Mouse (Mus musculus) stomach, postnatal 0 days (tissue): ENCODE results near the gene Shisal2a. TPM values are rescaled to one million over a fixed set of nuclear protein-coding genes. Genes with fewer than 3 reads are reported as not detected.

Source experiments
- ATAC-seq: fragments of 200-750 bp; cut with Nextera tagmentation; 2 replicates; pipeline ENCODE4 v1.8.0; 2017; ENCODE audit not compliant: low FRiP score, low TSS enrichment
- DNase-seq: peaks from one replicate; pipeline ENCODE4 v3.0.0-alpha.2; 2016; ENCODE audit warnings: low spot score
- H3K27ac ChIP-seq: fragments of 300-500 bp; sonication (generic); replicated peaks from 2 replicates; pipeline ENCODE4 v1.5.1; 2014; ENCODE audit warnings: mild to moderate bottlenecking, control low read depth
- H3K27me3 ChIP-seq: fragments of 300-500 bp; sonication (generic); 2 replicates; pipeline ENCODE4 v1.6.1; 2014; ENCODE audit warnings: low read length; ENCODE audit not compliant: control insufficient read depth, insufficient read depth
- H3K36me3 ChIP-seq: fragments of 300-500 bp; sonication (generic); 2 replicates; pipeline ENCODE4 v1.6.1; 2014; ENCODE audit warnings: low read length, mixed read lengths; ENCODE audit not compliant: control insufficient read depth, insufficient read depth
- H3K4me1 ChIP-seq: fragments of 300-500 bp; sonication (generic); replicated peaks from 2 replicates; pipeline ENCODE4 v1.6.1; 2014; ENCODE audit warnings: antibody characterized with exemption; ENCODE audit not compliant: control insufficient read depth, insufficient read depth
- H3K4me2 ChIP-seq: fragments of 300-500 bp; sonication (generic); replicated peaks from 2 replicates; pipeline ENCODE4 v1.6.1; 2014; ENCODE audit warnings: low read depth, mild to moderate bottlenecking, control low read depth, moderate library complexity
- H3K4me3 ChIP-seq: fragments of 300-500 bp; sonication (generic); 2 replicates; pipeline ENCODE4 v1.5.1; 2014; ENCODE audit warnings: low read depth, low read length, control low read depth
- H3K9ac ChIP-seq: fragments of 300-500 bp; sonication (generic); 2 replicates; pipeline ENCODE4 v1.6.1; 2014; ENCODE audit warnings: mild to moderate bottlenecking, low read length, control low read depth, mixed read lengths
- H3K9me3 ChIP-seq: fragments of 300-500 bp; sonication (generic); 2 replicates; pipeline ENCODE4 v1.6.1; 2016; ENCODE audit warnings: low read length; ENCODE audit not compliant: control insufficient read depth
- CTCF ChIP-seq: IDR thresholded peaks from 2 replicates; pipeline ENCODE4 v1.5.1; 2016; ENCODE audit warnings: antibody characterized with exemption, low read depth, mild to moderate bottlenecking, moderate library complexity
- EP300 ChIP-seq: optimal IDR thresholded peaks from 2 replicates; pipeline ENCODE3; 2016; ENCODE audit warnings: antibody characterized with exemption
- WGBS: fragments of 180-500 bp; shearing (Covaris S2); extraction: QIAGEN DNeasy Blood & Tissue Kit; methylation state at CpG from one replicate; pipeline ENCODE4 v1.1.7; 2014; 5-methylcytosine and 5-hydroxymethylcytosine counted together
- polyA plus RNA-seq: library from polyadenylated mRNA; unstranded; fragments of >200 nt; fragmentation: Nextera tagmentation; extraction: Ambion mirVana; gene quantifications from 2 replicates; pipeline ENCODE4 v1.2.1, GENCODE M21; 2015

Shisal2a gene
- polyA plus RNA-seq, 1 experiment from 2014 or later, result 4.9 TPM

DNA sequence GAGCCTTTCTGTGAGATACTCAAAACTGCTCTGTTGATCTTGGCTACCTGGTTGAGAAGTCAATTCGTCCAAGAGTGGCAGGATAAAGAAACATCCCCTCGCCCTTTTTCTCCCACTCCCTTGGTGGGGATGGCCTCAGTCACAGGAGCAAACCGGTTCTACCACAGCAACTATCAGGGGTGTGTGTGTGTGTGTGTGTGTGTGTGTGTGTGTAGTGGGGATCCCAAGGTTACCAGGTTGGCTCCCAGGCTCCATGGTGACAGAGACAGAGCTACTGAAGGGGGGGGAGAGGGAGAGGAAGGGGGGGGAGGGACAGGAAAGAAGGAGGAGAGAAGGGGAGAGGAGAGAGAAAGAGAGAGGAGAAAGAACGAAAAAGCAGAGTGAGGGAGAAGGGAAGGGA, 4.0 kb upstream of the Shisal2a start:
- no peaks in the 10 kb centered on the region for H3K36me3 ChIP-seq
- H3K27me3 ChIP-seq, result no peaks in the 10 kb centered on the region
- H3K9me3 ChIP-seq, result no peaks in the 10 kb centered on the region
- no peak overlapping the region for H3K4me3 ChIP-seq
- WGBS, result 31% methylated on average over 4 of the region's 4 CpGs
- DNase-seq (peak; percentile 71), ATAC-seq (peak; percentile 58)
- no peaks in the 10 kb centered on the region; the same call in 1 of the 2 replicates for H3K4me1 ChIP-seq
- TF ChIP-seq EP300, result no peak
- TF ChIP-seq CTCF, result no peak
- no peak overlapping the region for H3K9ac ChIP-seq
- H3K4me2 ChIP-seq, result peak overlapping the region; percentile 58
- peak overlapping the region; percentile 74; the same call in 1 of the 2 replicates for H3K27ac ChIP-seq

DNA sequence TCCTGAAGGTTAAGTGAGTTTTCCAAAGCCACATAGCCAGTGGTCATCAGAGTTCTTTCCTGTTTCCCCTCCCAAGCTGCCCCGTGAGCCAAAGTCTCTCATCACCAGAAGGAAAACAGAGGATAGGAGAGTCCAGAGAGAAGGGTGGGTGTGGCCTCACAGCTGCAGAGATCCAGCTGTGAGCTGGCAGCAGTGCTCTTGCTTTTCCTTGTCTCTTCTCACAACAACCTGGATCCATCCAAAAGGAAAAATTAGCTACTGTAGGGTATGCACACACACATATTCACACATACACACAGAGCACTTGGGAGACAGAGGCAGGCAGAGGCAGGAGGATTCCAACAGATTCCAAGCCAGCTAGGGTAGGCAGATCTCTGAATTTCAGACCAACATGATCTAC, 2.9 kb upstream of the Shisal2a start:
- H3K36me3 ChIP-seq, result no peaks in the 10 kb centered on the region
- no peaks in the 10 kb centered on the region; the same call in 1 of the 2 replicates for H3K4me1 ChIP-seq
- no peaks in the 10 kb centered on the region for H3K9me3 ChIP-seq
- no peak overlapping the region for H3K27ac ChIP-seq
- WGBS, result 36% methylated on average over 1 of the region's 1 CpGs
- no peak overlapping the region for H3K4me2 ChIP-seq
- H3K4me3 ChIP-seq, result no peak overlapping the region
- H3K9ac ChIP-seq, result no peak overlapping the region
- no peak for TF ChIP-seq CTCF
- no peak for TF ChIP-seq EP300
- no peak for DNase-seq
- no peak for ATAC-seq
- H3K27me3 ChIP-seq, result no peaks in the 10 kb centered on the region

GRCm38 (mm10) chr4:108380146-108380545, 3.0 kb downstream of the Shisal2a start:
- H3K4me3 ChIP-seq, result no peak overlapping the region
- no peaks in the 10 kb centered on the region for H3K36me3 ChIP-seq
- DNase-seq (no peak), ATAC-seq (no peak)
- no peaks in the 10 kb centered on the region; the same call in 1 of the 2 replicates for H3K4me1 ChIP-seq
- no peaks in the 10 kb centered on the region for H3K27me3 ChIP-seq
- H3K27ac ChIP-seq, result no peak overlapping the region
- no peaks in the 10 kb centered on the region for H3K9me3 ChIP-seq
- no peak overlapping the region for H3K9ac ChIP-seq
- 17% methylated on average over 1 of the region's 1 CpGs for WGBS
- H3K4me2 ChIP-seq, result no peak overlapping the region
- TF ChIP-seq EP300 (no peak), CTCF (no peak)

DNA sequence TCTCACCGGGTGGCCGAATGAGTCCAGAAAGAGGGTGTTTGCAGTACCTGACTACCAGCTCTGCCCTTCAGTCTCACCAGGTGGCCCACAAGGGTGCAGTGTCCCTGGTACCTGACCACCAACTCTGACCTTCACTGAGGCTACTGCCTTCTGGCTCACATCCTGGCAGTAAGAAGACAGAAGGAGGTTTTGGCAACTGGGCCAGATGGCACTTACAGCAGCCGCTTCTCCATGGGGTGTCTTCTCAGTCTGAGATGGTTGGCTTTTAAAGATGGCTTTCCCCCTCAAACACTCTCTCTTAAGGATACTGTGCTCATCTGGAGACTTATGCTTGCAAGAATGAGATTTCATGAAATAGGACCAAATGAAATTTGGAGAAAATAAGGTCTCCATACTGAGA, 3.7 kb downstream of the Shisal2a start:
- WGBS, result 85% methylated on average over 3 of the region's 3 CpGs
- Histone ChIP-seq H3K4me2 (no peak overlapping the region), H3K36me3 (no peaks in the 10 kb centered on the region), H3K4me3 (no peak overlapping the region), H3K27ac (no peak overlapping the region), H3K4me1 (no peaks in the 10 kb centered on the region; the same call in 1 of the 2 replicates), H3K9ac (no peak overlapping the region), H3K9me3 (no peaks in the 10 kb centered on the region), H3K27me3 (no peaks in the 10 kb centered on the region)
- TF ChIP-seq EP300 (no peak), CTCF (no peak)
- ATAC-seq (no peak), DNase-seq (no peak)

DNA sequence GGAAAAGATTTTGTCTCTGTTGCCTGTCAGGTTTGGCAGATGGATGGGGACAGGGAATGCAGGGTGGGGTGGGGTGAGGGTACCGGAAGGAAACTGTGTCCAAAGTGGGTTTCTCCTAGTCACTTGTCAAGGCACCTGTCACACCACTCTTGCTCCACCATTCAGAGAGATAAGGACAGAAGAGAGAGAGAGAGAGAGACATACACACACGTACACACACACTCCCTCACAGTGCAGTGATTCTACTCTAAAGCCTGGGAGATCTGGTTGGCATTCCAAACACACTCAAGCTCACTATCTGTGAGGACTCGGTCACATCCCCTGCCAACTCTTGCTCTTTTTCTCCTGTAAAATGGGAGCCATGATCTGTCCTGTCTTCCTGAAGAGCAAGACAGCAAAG, 11.0 kb downstream of the Shisal2a start:
- no peaks in the 10 kb centered on the region for H3K36me3 ChIP-seq
- H3K4me2 ChIP-seq, result no peak overlapping the region
- no peak overlapping the region for H3K27ac ChIP-seq
- DNase-seq (no peak), ATAC-seq (no peak)
- H3K4me1 ChIP-seq, result no peaks in the 10 kb centered on the region
- no peaks in the 10 kb centered on the region for H3K27me3 ChIP-seq
- no peak for TF ChIP-seq CTCF
- TF ChIP-seq EP300, result no peak
- no peak overlapping the region for H3K4me3 ChIP-seq
- no peak overlapping the region for H3K9ac ChIP-seq
- no peaks in the 10 kb centered on the region for H3K9me3 ChIP-seq
- WGBS, result 54% methylated on average over 3 of the region's 3 CpGs

- Histone ChIP-seq H3K27ac (no peak overlapping the region), H3K4me1 (no peaks in the 10 kb centered on the region), H3K4me2 (no peak overlapping the region), H3K9ac (no peak overlapping the region), H3K36me3 (no peaks in the 10 kb centered on the region), H3K27me3 (no peaks in the 10 kb centered on the region), H3K4me3 (no peak overlapping the region), H3K9me3 (no peaks in the 10 kb centered on the region)
- 90% methylated on average over 3 of the region's 3 CpGs for WGBS
- TF ChIP-seq EP300 (no peak), CTCF (no peak)
- DNase-seq (no peak), ATAC-seq (no peak)
These were observed 11.7 kb downstream of the Shisal2a start for GRCm38 (mm10) chr4:108371421-108371820.
